Mouse (Mus musculus): ENCODE results near the gene Acoxl. TPM values are rescaled to one million over a fixed set of nuclear protein-coding genes. Genes with fewer than 3 reads are reported as not detected.
"Not testable (repeated sequence)": the region's sequence is repeated elsewhere in the genome, so short reads cannot be mapped to it uniquely, and the experiment has no call there.

The Acoxl gene
- total RNA-seq, 2 experiments from 2014 or later, result not detected

DNA sequence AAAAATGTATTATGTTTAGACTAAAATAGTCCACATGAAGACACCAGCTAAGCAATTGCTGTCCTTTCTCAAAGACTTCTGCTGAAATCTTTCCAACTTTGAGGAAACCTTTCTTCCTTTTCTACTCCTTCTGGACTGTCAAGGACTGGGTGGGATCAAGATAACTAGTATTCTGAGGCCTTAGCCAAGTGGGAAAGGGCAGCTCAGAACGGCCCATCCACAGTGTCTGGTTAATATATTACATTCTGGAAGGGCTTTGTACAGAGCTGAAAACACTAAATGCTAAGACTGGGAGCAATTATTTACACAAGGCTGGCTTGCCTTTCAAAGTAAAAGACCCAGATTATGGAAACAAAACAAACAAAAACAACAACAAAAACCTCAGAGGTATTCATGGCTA, 256.6 kb downstream of the Acoxl start:
- DNase-seq (ENCODE audit: low spot score), result no peak
- intact Hi-C loops (cut with DNase I), result no loop called here

DNA sequence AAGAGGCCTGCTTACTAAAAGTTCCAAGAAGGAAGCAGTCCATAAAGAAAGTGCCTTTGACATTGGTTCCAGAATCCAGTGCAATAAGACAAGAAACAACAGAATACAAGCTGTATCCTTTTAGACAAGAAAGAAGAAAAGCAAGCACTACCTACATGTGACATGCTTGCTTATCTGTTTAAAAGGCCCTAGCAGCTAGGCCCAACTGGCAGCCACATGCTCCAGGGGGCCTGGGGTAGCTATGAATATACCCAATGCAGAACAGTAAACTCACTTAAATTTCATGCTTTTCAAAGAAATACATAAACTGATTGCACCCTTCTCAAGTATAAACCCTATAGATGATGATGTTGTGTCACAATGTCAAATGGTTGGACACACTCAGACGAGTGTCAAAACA, 257.4 kb downstream of the Acoxl start:
- no peak for DNase-seq (ENCODE audit: low spot score)
- intact Hi-C loops (cut with DNase I), result no loop called here

GRCm38 (mm10) chr2:128098118-128098517, 259.4 kb downstream of the Acoxl start:
- intact Hi-C loops (cut with DNase I); DNase-seq (ENCODE audit: low spot score): not testable (repeated sequence)

GRCm38 (mm10) chr2:128102086-128102485, 263.4 kb downstream of the Acoxl start:
- intact Hi-C loops (cut with DNase I), result no loop called here
- no peak for DNase-seq (ENCODE audit: low spot score)

GRCm38 (mm10) chr2:128104815-128105214, 266.1 kb downstream of the Acoxl start:
- intact Hi-C loops (cut with DNase I), result no loop called here
- no peak for DNase-seq (ENCODE audit: low spot score)

GRCm38 (mm10) chr2:128105651-128106050, 267.0 kb downstream of the Acoxl start:
- intact Hi-C loops (cut with DNase I), result no loop called here
- DNase-seq (ENCODE audit: low spot score), result no peak

GRCm38 (mm10) chr2:128111537-128111936, 272.9 kb downstream of the Acoxl start:
- intact Hi-C loops (cut with DNase I), result no loop called here
- no peak for DNase-seq (ENCODE audit: low spot score)

GRCm38 (mm10) chr2:128114621-128115020, 275.9 kb downstream of the Acoxl start:
- intact Hi-C loops (cut with DNase I), result no loop called here
- DNase-seq (ENCODE audit: low spot score), result no peak

GRCm38 (mm10) chr2:128115579-128115978, 276.9 kb downstream of the Acoxl start:
- intact Hi-C loops (cut with DNase I), result no loop called here
- no peak for DNase-seq (ENCODE audit: low spot score)

DNA sequence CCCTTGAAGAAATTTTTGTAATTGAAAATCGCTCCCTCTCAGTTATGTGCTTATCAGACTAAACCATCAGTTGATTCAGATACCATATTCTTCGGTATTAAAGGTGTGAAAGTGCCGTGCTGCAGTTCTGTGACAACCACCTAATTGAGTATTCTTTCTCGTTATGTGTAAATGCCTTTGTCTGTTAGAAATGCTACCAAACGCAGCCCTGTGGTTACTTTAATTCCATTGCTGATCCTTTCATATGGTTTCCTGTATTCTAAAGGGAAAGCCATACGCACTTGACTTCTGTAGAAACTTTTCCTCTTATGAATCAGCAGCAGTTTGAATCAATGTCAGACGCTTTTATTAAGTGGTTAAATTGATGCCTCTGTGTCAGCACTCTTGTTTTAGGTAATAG, 278.9 kb downstream of the Acoxl start:
- DNase-seq (ENCODE audit: low spot score), result no peak
- intact Hi-C loops (cut with DNase I), result no loop called here

DNA sequence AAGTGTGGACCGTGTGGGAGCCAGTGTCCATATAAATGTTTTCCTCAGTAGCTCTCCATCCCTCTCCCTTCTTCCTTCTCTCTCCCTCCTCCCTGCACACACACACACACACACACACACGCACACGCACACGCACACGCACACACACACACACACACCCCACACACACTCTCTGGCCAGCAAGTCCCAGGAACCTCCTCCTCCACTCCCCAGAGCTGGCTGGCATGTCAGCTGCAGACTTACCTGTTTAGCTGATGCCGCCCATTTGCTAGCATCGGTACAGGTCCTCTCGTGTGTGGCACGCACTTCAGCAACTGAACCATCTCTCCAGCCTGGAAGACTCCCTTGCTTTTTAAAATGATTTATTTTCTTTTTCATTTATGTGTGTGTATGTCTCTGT, 280.3 kb downstream of the Acoxl start:
- no peak for DNase-seq (ENCODE audit: low spot score)
- intact Hi-C loops (cut with DNase I), result no loop called here

- DNase-seq (ENCODE audit: low spot score), result no peak
- intact Hi-C loops (cut with DNase I), result loop anchor here (1.0 to 2.0 kb wide), 3 partner anchors 234 to 451 kb away; no protein-coding TSS in a partner anchor
These were observed 283.8 kb downstream of the Acoxl start for GRCm38 (mm10) chr2:128122491-128122890.

GRCm38 (mm10) chr2:128122891-128123771, 284.5 kb downstream of the Acoxl start:
- DNase-seq (ENCODE audit: low spot score), result no peak
- intact Hi-C loops (cut with DNase I), result loop anchor here (1.0 to 2.0 kb wide), 3 partner anchors 234 to 450 kb away; no protein-coding TSS in a partner anchor

DNA sequence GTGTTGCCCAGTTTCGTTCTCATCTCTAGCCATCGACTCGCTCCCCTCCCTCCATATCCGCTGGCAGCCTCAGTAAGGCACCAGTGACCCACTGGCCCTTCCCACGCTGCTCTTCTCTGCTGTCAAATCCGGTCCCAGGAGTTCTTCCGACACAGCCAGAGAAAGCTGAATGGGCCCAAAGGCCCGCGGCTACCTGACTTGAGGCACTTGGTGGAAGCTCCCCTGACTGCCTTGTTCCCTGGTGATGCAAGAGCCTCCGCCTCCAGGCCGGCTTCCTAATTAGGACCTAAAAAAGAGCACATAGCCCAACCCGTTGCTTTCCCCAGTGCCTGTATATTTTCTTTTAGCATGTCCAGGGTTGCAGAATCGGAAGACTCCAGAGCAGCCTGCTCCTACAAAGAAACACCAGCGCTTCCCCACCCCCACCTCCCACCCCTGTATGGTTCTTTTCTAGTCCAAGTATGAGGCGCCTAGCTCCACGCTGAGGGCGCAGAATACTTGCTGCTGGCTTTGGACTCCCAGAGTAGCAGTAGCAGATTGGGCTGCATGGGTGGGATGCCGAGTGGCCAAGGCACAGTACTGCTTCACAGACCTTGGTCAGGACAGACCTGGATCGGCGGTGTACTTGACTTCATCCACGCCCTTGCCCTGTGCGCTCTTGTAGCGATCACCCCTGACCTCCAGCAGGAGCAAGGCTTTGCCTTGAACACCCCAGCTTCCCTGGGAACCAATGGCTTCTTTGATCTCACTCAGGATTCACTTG, 285.4 kb downstream of the Acoxl start:
- intact Hi-C loops (cut with DNase I), result loop anchor here (2.0 kb wide), 2 partner anchors 43 to 235 kb away; no protein-coding TSS in a partner anchor
- no peak for DNase-seq (ENCODE audit: low spot score)

DNA sequence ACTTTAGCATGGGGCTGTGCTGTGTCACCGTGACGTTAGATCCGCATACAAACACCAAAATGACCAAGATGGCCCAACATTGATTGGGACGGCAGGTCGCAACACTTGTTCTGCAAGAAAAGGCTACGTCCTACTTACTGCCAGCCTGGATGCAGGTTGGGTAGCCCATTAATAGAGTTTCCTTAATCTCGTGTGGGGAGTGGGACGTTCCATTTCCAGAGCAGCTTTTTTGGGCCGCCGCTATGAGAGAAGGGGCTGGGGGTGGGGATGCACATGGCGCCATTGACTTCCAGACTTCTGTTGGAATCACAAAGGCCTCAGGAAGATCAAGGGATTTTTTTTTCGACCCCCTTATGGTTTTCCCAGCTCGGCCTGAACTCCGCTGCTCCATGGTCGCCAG, 286.0 kb downstream of the Acoxl start:
- intact Hi-C loops (cut with DNase I), result loop anchor here (2.0 to 5.0 kb wide), 4 partner anchors 44 to 188 kb away; no protein-coding TSS in a partner anchor
- DNase-seq (ENCODE audit: low spot score), result no peak

DNA sequence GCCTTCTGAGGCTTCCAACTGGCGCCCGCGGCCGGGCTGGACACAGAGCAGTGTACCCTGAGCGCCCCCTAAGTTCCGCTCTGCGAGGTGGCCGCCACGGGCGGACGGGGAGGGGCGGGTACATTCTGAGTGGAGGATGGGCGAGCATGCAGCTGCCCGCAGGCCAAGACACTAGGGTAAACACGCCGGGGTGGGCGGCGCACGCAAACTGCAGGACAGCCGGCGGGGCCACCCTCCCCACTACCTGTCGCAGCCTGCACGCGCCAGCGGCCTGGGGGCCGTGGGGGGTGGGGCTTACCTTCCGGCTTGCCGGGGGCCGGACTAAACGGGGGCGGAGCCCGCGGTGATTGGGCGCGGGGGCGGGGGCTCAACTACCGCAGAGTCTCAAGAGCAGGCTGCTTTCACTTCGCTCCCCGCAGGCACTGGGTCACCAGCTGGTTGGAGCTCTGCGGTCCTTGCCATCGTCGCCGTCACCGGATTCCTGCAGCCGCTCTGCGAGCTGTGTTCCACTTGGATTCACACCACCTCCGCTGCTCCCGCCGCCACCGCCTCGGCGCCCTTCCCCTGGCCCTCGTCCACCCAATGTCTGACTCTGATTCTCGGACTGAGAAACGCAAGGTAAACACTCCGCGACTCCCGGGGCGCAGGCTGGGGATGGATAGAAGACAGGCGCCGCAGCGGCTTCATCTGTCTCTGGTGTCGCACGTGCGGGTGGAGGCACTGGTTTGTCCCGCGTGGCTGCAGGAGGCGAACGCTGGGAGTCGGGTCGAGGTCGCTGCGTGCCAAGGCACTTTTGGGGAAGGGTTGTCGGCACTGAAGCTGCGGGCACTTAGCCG, 287.2 kb downstream of the Acoxl start, which contains the start of gene Bcl2l11:
TSS of gene Bcl2l11 (plus strand) at position 404 of the 836 bp plus-strand sequence.
- intact Hi-C loops (cut with DNase I), result loop anchor here (2.0 to 5.0 kb wide), 4 partner anchors 45 to 186 kb away; no protein-coding TSS in a partner anchor
- peak; percentile 92 for DNase-seq (ENCODE audit: low spot score)

DNA sequence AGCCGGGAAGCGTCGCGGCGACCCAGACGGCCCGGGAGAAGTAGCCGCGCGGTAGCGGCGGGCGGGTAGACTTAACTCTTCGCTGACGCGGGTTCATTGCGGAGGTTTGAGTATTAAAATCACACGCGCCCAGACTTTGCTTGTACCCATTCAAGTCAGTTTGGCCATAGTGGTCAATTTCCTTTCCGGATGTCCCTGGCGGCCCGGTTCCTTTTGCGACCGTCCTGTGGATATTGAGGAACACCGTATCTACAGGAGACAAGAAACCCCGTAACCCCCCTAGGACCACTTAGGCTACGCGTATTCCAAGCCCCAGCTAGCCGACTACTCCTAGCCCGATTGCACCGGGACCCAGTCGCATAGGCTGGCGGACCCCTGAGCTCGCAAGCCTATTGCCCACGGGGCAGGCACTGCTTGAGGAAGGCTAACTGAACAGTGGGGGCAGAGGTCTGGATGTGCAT, 287.9 kb downstream of the Acoxl start:
- no peak for DNase-seq (ENCODE audit: low spot score)
- intact Hi-C loops (cut with DNase I), result loop anchor here (5.0 kb wide), 3 partner anchors 51 to 186 kb away; no protein-coding TSS in a partner anchor

DNA sequence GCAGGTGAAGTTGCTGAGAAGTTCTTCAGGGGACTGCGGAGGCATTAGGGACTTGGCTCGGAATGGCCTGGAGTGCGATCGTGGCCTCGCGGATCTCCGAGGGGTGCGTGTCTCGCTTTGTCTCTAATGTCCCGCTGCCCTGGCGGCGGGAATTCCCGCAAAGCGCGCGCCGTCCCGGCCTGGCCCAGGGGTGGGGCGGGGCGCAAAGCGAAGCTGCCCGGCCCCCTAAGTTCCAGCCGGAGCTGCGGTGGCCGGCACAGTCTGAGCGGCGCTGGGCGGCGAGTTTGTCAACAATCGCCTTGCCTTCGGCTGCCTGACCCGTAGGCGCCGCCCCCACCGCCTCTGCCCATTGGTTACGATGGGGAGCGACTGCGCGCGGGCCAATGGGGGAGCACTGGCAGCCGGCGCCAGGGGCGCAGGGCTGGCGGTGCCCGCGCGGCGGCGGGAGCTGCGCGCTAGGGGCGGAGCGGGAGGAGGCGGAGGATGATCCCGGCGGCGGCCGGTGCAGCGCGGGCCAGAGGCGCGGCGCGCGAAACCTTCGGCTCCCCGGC, 288.5 kb downstream of the Acoxl start:
- peak; percentile 94 for DNase-seq (ENCODE audit: low spot score)
- intact Hi-C loops (cut with DNase I), result loop anchor here (5.0 kb wide), 3 partner anchors 50 to 185 kb away; no protein-coding TSS in a partner anchor

- intact Hi-C loops (cut with DNase I), result loop anchor here (5.0 kb wide), 3 partner anchors 50 to 185 kb away; no protein-coding TSS in a partner anchor
- DNase-seq (ENCODE audit: low spot score), result peak; percentile 75
These were observed 289.1 kb downstream of the Acoxl start for GRCm38 (mm10) chr2:128127691-128128292.

Measured in heart, postnatal 25 days (tissue).